Mouse (Mus musculus) right cerebral cortex, postnatal 25 days (tissue): ENCODE results near the gene Tm4sf20.
A peak's percentile ranks its signal among the peaks of the same experiment; 100 is the strongest.

Experiments used
- DNase-seq: peaks from one replicate; pipeline ENCODE4 v3.0.0; 2022

Tm4sf20 gene

GRCm38 (mm10) chr1:82775293-82775692, 7.0 kb upstream of the Tm4sf20 start:
- no peak for DNase-seq

- DNase-seq = no peak
These were observed 4.9 kb upstream of the Tm4sf20 start for GRCm38 (mm10) chr1:82773208-82773607.

GRCm38 (mm10) chr1:82772428-82772827, 4.2 kb upstream of the Tm4sf20 start:
- no peak for DNase-seq

GRCm38 (mm10) chr1:82771022-82771586, 2.8 kb upstream of the Tm4sf20 start, which contains the start of gene Gm47791:
TSS of gene Gm47791 (minus strand) at chr1:82771243.
- DNase-seq = no peak

GRCm38 (mm10) chr1:82766641-82767040, 1.6 kb downstream of the Tm4sf20 start:
- no peak for DNase-seq

- no peak for DNase-seq
These were observed 2.0 kb downstream of the Tm4sf20 start for GRCm38 (mm10) chr1:82766227-82766626.

- no peak for DNase-seq
These were observed 6.0 kb downstream of the Tm4sf20 start for GRCm38 (mm10) chr1:82762274-82762673.

GRCm38 (mm10) chr1:82761454-82762169, 6.6 kb downstream of the Tm4sf20 start:
- DNase-seq = no peak

- no peak for DNase-seq
These were observed 8.7 kb downstream of the Tm4sf20 start for GRCm38 (mm10) chr1:82759520-82759919.

- no peak for DNase-seq
These were observed 20.4 kb downstream of the Tm4sf20 start for GRCm38 (mm10) chr1:82747714-82748452.

GRCm38 (mm10) chr1:82746408-82746807, 21.9 kb downstream of the Tm4sf20 start:
- DNase-seq = no peak

GRCm38 (mm10) chr1:82743962-82744361, 24.3 kb downstream of the Tm4sf20 start:
- DNase-seq = no peak

- no peak for DNase-seq
These were observed 26.7 kb downstream of the Tm4sf20 start for GRCm38 (mm10) chr1:82741539-82741938.

- DNase-seq = no peak
These were observed 30.2 kb downstream of the Tm4sf20 start for GRCm38 (mm10) chr1:82738066-82738465.

- no peak for DNase-seq
These were observed 34.9 kb downstream of the Tm4sf20 start for GRCm38 (mm10) chr1:82733357-82733756.

GRCm38 (mm10) chr1:82726482-82726881, 41.8 kb downstream of the Tm4sf20 start:
- DNase-seq = no peak

- DNase-seq = no peak
These were observed 42.4 kb downstream of the Tm4sf20 start for GRCm38 (mm10) chr1:82725875-82726185.

- no peak for DNase-seq
These were observed 43.0 kb downstream of the Tm4sf20 start for GRCm38 (mm10) chr1:82725026-82725874.

- peak; percentile 94 for DNase-seq
These were observed 43.8 kb downstream of the Tm4sf20 start, which contains the start of gene Mff for GRCm38 (mm10) chr1:82724339-82725025. TSS of gene Mff (plus strand) at chr1:82724890.

- peak; percentile 3 for DNase-seq
These were observed 50.3 kb downstream of the Tm4sf20 start for GRCm38 (mm10) chr1:82717816-82718512.
